Mouse (Mus musculus) adrenal gland, postnatal 10 days (tissue): ENCODE data around the gene Zfp618. TPM values are rescaled to one million over a fixed set of nuclear protein-coding genes. Genes with fewer than 3 reads are reported as not detected.

Experiments used
- DNase-seq: peaks from one replicate; pipeline ENCODE4 v3.0.0; 2021; ENCODE audit warnings: mixed read lengths
- total RNA-seq, 2 experiments: library from RNA; stranded (reverse); gene quantifications; 2 replicates each; pipeline ENCODE4 v1.2.3; 2021

Gene Zfp618
- total RNA-seq, 2 experiments from 2014 or later = 9.1 to 11.0 TPM

DNA sequence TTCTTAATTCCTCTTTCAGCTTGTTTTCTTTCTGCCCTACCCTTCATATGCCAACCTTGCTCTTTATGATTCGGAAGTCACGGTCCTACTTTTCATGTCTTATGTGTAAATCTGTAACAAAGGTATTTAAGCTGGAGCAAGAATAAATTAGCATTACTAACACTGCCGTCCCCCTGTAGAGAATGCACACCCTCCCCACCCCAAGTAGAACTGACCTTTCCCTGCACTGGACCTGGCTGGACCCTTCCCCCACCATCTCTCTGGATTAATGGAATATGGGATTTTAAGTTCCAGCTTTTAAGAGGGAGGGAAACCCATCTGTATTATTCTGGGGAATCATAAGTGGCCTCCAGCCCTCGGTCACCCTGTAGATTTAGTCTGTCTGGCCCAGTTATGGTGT is 65.9 kb downstream of the Zfp618 start:
- no peak for DNase-seq

DNA sequence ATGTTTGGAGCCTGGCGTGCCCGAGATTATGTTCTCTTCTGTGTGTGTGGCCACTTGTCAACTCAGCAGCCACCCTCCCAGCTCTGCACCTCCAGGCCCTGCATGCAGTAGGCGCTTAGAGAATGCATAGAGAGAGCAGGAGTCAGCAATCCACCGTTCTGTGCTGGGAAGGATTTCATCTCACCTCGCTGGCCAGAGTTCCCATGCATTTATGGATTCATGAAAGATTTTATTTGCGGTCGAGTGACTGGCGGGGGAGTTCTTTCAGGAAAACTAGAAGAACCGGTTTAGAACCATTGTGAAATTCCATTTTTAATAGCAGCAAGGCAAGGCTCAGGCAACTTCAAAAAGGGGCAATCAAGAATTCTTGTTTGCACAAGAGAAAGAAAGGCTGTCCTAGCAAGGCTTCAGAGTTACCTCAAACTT is 67.2 kb downstream of the Zfp618 start:
- no peak for DNase-seq

DNA sequence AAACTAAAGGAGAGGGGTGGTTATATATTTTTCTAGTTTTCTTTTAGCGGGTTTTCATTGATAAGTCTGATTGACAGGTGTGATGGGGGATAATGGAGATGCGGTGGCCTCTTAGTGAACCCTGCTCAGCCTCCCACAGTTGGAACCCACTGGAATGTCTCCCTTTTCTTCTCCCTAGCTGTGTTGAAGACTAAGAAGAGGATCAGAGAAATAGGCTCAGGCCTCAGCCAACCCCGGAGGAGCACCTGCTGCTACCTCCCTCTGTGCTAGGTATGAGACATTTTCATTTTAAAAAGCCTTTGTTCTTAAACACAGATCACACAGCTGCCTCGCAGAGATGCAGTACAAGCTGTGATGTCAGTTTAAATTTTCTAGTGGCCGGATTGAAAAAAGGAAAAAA is 68.4 kb downstream of the Zfp618 start:
- no peak for DNase-seq

DNA sequence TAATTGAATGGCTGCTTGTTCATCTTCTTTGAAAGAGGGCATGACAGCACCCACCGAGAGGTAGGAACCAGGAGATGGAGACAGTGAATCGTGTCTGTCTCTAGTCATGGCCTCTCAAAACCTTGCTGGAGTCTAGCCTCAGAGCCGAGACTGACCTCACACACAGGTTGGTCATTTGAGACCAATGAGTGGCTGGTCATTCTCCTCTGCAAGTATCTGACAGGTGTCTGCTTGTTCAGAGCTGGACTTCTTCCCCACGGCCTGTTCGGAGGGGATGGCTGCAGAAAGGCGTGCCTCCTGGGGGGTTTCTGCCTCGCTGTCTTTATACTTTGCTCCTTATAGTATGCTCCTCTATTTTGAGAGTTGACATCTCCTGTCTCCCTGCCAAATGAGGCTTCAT is 70.6 kb downstream of the Zfp618 start:
- DNase-seq = no peak

DNA sequence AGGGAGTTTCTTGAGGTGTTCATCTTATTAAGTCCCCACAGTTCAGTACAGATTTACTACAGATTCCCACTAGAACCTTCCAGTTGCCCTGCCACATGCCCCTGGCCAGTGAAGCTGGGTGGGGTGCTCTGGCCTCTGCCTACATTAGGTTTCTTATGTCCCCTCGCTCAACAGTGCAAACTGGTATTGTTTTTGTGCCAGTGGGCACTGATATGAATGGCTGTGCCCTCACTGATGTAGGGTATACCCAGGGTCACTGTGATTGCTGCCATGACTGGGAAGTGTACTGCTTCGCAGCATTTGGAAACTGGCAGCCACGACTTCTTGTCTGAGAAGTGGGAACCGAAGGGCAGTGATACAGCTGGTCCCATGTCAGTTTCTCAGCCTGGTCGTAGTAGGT is 71.4 kb downstream of the Zfp618 start:
- no peak for DNase-seq

DNA sequence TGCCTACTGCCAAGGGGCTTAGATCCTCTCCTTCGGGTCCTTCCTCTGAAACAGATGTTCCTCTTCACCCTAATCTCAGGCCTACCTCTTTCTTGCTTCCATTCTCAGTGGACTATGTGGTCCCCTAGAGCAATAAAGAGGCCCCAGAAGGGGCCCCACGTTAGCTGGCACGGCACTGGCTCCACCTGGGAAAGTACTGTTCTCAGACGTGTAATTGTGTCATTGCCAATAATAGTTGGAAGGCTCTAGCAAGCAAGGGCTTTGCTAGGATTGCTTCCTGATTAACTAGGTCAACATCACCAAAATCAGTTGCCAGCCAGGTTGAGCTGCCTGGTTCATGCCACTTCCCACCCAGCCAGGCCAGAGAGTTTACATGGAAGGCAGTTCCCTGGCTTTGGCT is 72.2 kb downstream of the Zfp618 start:
- DNase-seq = no peak

DNA sequence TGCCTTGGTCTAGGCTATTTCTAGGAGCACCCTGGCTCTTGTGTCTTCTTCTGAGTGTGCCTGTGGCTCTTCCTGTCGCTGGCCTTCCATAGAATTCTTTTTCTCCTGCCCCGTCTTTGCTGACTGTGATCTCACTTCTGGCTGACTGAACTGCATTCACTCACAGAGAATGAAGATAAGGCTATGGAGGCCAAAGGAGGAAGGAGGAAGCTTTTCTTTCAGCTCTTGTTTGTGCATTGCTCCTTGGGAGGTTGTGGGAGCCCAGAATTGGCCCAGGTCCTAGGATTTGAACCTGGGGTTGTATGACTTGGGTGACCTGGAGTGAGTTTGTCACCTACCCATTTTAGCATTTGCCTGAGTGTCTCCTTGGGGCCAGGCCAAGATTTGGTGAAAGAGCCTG is 72.9 kb downstream of the Zfp618 start:
- no peak for DNase-seq

DNA sequence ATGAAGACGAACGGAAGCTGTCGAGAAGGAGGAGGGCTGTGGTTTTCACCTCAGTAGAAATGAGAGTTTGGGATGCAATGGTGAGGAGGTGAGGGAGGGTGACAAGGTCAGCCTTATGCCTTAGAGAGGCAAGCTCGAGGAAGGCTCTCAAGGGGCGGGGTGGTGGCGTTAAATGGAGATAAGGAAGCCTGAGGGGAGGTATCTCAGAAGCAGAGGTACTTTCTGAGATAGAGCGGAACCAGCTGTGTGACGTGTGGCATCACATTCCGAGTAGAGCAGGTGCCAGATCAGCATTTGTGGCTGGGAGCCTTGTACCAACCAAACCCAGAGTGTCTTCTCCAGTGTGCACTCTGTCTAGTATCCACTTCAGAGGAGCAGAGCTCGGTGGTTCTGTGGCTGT is 73.6 kb downstream of the Zfp618 start:
- DNase-seq = no peak

DNA sequence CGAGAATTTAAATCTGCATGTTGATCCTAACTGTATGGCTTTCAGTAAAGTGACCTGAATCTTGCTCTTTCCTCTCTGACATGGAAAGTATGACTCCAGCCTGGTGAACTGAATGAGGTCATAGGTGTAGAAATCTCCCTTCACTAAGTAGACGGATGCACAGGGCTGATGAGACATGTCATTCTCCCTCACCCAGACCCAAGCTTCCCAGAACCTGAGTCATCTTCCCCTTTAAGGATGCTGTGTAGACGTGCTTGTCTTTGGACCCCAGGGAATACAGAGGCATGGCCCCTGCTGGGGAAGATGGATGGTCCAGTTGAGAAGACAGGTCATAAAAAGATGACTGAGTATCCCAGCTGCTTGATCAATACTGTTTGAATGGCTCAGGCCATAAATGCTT is 83.2 kb downstream of the Zfp618 start:
- DNase-seq = no peak

DNA sequence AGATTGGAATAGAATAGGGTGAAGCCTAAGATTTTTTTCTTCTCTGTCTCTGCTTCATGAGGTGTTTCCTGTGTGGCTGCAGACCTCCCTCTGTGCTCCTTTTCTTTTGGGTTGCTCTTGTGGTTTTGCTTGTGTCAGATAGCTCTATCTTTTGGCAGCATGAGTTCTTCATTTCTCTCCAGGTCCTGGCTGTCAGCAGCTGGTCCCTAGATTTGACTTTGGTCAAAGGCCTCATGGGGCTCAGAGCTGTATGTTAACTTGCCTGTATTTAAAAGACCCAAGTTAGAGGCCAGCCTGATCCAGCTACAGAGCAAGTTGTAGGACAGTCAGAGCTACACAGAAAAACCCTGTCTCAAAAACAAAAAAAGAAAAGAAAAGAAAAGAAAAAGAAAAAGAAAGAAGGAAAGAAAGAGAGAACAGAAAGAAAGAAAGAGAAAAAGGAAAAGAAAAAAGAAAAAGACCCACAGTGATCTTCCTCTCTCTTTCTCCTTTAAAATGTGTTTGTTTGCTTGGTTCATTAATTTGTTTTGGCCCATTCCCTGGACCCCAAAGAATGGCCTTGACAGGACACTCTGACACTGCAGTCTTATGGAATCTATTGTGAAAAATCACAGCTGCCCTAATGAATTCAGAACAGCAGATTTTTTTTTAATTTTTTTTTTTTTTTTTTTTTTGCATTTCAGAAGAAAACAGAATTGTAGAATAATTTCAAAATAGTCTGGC is 84.4 kb downstream of the Zfp618 start:
- DNase-seq = no peak

DNA sequence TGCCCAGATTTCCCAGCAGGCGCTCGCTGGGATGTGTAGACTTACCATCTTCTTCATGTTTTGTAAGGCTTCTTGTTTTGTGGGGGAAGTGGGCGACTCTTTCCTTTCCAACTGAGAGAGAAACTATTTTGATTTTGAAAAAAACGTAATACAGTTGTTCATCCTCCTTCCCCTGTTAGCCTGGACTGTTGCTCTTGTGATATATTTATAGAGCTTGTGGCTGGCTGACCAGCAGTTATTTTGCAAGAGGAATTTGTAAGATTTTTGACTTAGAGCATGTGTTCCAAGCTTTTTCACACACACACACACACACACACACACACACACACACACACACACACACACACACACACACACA is 84.9 kb downstream of the Zfp618 start:
- DNase-seq = no peak

DNA sequence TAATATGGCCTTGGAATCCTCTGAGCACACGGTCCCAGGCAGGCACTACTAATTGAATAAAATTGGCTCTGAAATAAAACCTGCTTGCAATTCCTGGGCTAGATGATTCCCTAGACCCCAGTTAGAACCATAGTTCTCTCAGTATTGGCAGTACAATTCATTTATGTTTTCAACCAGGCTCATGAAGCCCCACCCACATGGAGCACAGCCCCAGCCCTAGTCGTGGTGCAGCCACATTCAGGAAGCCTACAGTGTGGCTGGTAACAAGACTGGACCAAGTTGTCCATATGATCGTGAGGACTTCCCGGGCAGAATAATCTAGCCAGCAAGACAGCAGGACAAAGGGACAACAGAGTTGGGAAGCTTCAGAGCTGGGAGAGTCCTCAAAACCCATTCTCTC is 85.6 kb downstream of the Zfp618 start:
- DNase-seq = no peak

DNA sequence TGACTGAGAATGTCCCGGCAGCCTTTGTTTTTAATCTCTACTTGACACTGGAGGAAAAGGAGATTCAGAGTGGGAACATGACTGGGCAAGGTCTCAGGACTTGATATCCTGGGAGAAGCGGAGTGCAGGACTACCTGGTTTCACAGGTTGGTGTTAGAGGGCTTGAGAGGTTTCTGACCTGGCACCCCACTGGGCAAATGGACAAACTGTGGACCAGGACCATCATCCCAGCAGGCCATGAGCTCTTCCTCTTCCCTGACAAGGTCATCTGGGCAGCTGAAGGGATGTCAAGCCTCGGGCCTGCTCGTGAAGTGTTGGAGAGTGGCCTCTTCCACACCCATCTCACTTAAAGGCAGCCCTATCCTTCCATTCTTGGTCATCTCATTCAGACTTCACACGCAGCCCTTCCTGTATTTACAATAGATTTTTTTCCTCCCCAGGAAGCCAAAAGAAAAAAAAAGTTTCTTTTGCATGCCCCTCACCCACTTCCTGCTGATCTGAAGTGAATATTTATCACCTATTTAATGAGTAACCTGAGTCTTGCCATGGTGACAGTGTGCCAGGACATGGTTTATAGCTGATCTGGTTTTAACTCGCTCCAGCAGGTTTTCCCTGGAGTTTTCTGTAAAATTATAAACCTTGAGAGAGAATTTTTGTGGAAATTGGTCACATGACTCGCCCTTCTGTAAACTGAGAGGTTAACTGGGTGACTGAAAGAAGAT is 86.7 kb downstream of the Zfp618 start:
- no peak for DNase-seq

DNA sequence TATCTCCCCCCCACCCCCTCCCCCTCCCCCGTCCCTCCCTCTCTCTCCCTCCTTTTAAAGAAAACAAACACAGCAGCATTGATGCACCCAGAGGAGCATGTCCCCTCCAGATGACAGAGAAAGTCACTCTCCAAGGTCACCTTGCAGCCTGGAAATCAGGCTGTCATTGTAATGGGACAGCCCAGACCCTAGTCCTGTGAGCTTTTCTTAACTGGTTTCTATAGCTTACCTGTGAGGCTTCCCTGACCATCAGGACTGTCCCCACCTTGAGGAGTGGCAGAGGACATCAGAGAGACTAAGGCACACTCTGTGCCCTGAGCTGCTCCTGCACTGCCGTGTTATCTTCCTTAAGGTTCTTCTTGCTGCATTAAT is 87.3 kb downstream of the Zfp618 start:
- DNase-seq = no peak

DNA sequence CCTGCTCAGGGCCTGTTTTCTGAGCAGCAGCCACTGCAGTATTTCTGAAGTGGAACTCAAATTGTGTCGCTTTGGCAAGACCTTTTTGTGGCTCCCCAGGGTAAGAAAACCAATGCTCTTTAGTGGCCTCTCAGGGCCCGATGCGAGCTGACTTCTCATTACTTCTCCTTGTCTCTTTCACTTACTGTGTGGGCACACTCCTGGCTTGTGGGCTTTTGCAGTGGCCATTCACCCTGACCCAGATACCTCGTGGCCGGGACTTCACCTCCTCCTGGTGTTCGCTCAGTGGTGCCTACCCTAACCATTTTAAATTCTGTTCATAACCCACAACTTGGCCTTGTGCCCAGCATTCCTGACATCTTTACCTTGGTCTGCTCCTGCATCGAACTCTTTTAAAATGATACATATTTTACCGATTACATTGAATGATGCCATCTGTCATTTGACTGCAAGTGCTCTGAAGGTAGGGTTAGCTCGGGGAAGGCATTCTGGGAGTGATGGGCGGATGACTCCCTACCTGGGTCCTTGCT is 89.9 kb downstream of the Zfp618 start:
- DNase-seq = peak; percentile 22

DNA sequence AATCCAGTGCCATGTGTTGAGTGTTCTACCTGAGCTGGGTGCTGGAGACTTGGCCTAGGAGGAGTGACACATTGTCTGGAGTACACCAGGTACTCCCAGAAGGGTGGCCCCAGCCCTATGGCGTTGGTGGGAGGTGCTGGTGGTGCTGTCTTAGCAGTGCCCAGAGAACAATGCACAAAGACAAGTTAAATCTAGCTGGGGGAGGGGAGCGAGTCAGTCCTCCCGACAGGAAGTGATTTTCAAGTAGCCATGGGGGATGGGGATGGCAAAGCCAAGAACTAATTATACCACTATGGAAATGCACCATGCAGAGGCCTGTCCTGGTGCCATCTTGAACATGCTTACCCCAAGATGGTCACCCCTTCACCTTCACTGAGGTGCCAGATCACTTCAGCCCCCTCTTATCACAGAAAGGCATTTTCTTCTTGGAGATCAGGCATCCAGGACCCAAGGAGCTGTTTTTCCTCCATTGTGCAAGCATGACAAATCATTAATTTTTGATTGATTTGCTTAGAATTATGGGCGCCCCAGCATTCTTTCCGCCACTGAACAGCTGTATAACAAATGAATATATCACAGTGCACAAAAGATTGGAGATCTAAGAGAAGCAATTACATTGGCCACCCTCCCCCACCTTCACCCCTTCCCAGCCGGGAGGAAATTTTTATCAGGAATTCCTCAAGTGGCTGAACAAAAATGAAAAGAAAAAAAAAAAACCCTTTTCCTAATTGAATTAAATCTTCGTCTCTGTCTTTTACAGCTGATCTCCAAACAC is 91.5 kb downstream of the Zfp618 start:
- DNase-seq = no peak

DNA sequence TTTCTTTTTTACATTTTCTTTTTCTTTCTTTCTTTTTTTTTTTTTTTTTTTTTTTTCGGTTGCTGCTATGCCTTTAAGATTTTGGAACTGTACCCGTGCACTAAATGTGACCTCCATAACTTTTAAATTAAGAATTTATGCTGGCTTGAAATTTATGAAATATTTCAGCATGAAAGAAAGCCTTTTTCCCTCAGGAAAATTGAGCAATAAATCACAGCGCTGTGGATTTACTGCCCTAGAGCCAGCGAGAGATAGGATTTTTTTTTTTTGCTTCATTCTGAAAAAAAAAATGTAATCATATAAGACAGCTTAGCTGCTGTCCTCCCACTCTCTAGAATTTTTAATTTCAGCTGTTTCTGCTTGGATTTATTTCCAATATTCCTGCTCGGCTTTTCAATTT is 92.2 kb downstream of the Zfp618 start:
- DNase-seq = no peak

DNA sequence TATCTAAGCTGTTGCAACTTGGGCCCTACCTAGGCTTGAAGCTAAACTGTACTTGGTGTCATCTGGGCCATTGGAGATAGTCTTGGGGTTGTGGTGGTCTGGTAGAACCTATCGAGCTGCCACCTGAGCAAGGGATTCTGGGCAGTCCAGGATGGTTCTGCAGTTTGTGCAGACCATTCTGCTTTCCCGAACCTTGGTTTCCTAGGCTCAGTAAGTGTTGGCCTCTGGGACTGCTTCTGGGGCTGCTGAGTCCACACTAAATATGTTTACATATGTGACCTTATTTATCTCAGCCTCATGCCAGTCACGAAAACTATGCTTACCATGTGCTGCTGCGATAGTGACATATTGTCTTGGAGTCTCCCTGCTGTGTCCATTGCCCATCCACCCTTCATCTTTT is 93.3 kb downstream of the Zfp618 start:
- DNase-seq = no peak

DNA sequence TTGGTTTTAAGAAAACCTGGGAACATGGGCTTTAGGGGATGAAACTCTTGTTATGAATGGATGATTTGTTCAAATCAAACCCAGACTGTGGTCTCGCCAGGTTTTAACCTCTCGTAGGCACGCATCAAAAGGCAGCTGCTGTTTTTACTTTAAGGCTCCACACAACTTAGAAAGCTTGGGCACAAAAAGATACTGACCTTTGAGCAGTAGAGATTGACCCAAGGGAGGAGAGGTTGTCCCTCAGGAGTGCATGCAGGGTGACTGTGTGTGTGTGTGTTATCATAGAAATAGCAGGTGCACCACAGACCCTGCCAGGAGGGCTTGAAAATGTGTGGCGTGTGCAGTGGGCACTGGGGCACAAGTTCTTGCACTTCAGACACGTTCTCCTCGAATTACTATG is 95.0 kb downstream of the Zfp618 start:
- no peak for DNase-seq

DNA sequence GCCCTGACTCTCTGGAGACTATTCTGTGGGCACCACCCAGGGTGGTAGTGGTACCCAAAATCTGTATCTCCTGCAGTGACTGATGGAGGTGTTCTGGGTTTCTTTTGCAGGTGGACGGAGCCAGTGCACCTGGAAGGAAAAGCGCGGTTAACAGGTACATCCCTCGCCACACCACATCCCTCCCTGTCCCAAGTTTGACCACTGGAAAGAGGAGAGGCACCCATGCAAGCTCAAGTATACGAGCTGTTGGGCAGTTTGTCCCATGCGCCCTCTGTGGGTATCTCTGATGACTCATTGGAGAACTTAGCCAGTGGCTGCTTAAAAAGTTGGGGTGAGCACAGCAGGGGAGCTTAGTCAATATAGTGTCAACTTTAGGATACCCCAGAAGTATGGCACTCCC is 96.0 kb downstream of the Zfp618 start:
- no peak for DNase-seq

DNA sequence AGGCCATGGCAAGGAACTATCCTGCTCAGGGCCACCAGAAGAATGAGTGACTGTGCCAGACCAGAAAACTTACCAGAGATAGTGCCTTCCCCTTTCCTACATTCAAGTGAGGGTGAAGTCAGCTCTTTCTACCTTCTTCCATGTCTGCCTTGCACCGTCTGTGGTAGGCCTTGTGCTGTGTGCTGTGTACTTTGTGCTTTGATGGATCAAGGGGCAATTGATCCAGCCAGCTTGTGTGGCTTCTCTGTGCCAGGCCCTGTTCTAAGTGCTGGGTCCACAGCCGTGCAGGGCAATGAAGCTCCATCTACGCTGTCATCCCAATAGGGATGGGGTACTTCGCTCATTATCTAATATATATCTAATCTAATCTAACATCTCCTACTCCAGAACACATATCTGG is 98.0 kb downstream of the Zfp618 start:
- DNase-seq = no peak

DNA sequence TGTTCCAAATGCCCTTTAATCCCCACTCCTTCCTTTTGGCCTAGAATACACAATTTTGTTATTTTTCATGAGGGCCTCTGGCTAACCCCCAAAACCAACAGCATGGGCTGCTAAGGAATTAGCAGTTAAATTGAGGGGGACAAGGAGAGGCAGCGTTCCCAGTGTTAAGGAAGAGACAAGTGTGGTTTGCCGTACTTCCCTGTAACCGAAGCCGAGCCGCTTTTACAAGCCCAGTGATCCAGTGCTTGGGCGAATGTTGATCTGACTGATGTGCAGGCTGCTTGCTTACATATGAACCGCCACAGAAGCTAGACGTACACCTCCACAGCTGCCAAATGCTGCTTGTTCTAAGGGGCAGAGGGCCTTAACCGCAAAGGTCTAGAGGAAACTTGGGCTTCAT is 99.5 kb downstream of the Zfp618 start:
- DNase-seq = no peak

DNA sequence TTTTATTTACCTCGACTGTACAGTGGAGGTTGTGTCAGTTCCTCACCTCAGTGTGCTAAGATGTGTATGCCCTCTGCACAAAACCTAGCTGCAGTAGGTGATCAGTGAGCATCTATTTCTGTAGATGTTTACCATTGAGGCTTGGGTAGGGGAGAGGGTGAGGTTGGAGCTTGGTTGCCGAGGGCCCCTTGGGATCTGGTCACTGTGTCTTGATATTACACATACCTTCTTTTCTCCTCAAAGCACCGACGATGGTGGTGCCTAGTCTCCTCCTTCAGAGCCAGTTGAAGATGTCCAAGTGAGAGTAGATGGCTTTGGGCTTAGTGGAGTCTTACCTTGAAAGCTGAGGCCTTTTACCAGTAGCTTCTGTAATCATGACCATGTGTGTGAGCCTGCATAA is 101.4 kb downstream of the Zfp618 start:
- no peak for DNase-seq
